Mouse (Mus musculus) macrophage (primary cell): ENCODE results near the gene Ankrd36. TPM values are rescaled to one million over a fixed set of nuclear protein-coding genes. Genes with fewer than 3 reads are reported as not detected.
"Not testable (repeated sequence)": the region's sequence is repeated elsewhere in the genome, so short reads cannot be mapped to it uniquely, and the experiment has no call there.

Experiments
- H3K27ac ChIP-seq: fragments of 350-480 bp; formaldehyde crosslinking; 2 replicates; pipeline ENCODE4 v1.9.0; 2021
- H3K36me3 ChIP-seq: fragments of 350-480 bp; formaldehyde crosslinking; 2 replicates; pipeline ENCODE4 v1.9.0; 2021; ENCODE audit errors: inconsistent target
- H3K4me3 ChIP-seq: fragments of 350-480 bp; formaldehyde crosslinking; 2 replicates; pipeline ENCODE4 v1.9.0; 2021; ENCODE audit errors: inconsistent target
- H3K79me2 ChIP-seq: fragments of 350-480 bp; formaldehyde crosslinking; 2 replicates; pipeline ENCODE4 v1.9.0; 2021; ENCODE audit errors: inconsistent target
- WGBS: methylation state at CpG from one replicate; pipeline ENCODE4 v1.1.7; 2026; ENCODE audit warnings: inconsistent platforms; ENCODE audit not compliant: missing documents; 5-methylcytosine and 5-hydroxymethylcytosine counted together
- polyA plus RNA-seq: library from polyadenylated mRNA; stranded (reverse); fragments of 250-400 nt; gene quantifications from 3 replicates; pipeline ENCODE4 v1.2.4, GENCODE M21; 2018; ENCODE audit warnings: inconsistent platforms

Ankrd36 gene
- polyA plus RNA-seq, 1 experiment from 2014 or later: not detected

DNA sequence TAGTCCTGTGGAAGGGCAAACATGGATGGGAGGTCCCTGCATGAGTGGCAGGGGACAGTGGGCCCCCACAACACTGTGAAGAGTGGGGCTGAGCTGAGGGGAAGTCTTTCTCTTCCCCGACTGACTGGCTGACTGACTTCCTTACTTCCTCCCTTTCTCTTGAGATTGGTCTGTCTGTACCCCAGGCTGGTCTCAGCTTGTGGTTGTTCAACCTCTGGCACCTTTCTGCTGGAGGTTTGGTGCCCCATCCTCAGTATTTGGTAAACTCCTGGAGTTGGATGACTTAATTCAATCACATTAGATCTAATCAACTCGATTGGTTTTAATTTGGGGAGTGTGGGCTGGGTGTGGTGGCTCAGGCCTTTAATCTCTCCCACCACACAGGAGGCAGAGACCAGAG is 3.0 kb upstream of the Ankrd36 start:
- 55% methylated on average over 2 of the region's 2 CpGs for WGBS
- Histone ChIP-seq H3K27ac (peak overlapping the region; percentile 69; the same call in 1 of the 2 replicates), H3K79me2 (no peaks in the 10 kb centered on the region), H3K36me3 (no peaks in the 10 kb centered on the region), H3K4me3 (no peak overlapping the region)

DNA sequence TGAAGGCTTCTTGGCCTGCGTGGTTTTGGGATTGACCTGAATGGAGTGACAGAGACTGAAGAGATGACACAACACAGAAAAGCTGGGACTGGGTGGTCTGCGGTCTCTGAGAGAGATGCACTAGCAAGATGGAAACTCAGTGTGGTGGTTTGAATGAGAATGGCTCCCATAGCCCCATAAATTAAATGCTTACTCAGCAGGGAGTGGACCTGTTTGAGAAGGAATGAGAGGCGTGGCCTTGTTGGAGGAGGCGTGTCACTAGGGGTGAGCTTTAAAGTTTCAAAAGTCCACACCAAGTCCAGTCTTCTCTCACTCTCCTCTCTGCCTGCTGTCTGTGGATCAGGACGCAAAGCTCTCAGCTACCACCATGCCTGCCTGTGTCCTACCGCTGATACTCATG is 1.8 kb upstream of the Ankrd36 start:
- no peak overlapping the region for H3K27ac ChIP-seq
- H3K36me3 ChIP-seq: no peaks in the 10 kb centered on the region
- H3K4me3 ChIP-seq: no peak overlapping the region
- 94% methylated on average over 6 of the region's 6 CpGs for WGBS
- H3K79me2 ChIP-seq: no peaks in the 10 kb centered on the region

DNA sequence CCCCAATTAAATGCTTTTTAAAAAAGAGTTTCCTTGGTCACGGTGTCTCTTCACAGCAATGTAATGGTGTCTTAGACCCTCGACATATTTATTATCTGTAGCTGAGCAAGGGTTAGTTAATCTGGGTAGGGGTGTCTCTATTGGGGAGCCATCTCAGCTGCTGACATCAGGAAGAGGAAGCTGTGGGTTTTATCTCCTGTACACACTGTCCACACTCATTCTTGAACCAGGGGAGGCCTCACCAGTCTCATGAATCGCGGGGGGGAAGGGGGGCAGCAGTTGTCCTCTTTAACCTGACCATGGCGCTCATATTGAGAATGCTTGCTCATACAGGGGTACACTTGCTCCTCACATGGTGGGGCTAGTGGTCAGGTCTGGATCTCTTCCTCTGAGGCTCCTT is 1.4 kb upstream of the Ankrd36 start:
- 82% methylated on average over 5 of the region's 5 CpGs for WGBS
- no peaks in the 10 kb centered on the region for H3K79me2 ChIP-seq
- no peak overlapping the region for H3K4me3 ChIP-seq
- no peaks in the 10 kb centered on the region for H3K36me3 ChIP-seq
- no peak overlapping the region for H3K27ac ChIP-seq

DNA sequence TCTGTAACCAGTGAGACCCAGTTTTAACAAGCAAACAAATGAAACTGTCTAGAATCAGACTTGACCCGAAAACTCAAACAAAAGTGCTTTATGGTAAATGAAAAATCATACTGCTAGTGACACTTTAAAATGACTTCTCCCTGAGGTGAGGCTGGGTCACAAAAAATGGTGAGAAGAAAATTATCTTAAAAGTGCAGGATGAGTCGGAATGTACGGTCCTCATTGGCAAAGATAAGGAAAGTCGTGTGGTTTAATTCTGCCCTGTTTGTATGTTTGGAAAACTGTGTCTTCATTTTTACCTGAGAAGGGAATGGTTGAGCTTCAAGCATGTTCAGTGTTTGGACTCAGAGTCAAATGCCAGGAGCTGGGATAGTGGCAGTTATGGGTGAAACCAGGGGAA is 2.4 kb downstream of the Ankrd36 start:
- no peaks in the 10 kb centered on the region for H3K79me2 ChIP-seq
- no peaks in the 10 kb centered on the region for H3K36me3 ChIP-seq
- no peak overlapping the region for H3K4me3 ChIP-seq
- no peak overlapping the region for H3K27ac ChIP-seq
- 84% methylated on average over 4 of the region's 4 CpGs for WGBS

DNA sequence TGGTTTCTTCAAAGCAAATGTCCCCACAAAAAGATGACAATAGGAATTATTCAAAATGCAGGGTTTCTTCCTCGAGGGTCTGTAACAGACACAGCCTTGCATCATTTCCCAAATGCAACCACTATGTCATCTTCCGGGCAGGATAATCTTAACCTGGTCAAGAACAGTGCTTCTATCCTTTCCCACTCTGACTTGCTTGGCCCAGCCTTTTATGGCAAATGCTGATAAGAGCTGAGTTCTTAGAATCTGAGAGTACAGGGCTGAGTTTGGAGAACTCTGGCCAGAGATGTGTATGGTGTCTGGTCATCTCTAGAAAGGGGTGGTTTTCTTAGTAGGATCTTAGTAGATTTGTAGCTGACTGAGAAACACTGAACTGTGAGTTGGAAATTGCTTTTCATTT is 4.3 kb downstream of the Ankrd36 start:
- no peak overlapping the region for H3K27ac ChIP-seq
- H3K79me2 ChIP-seq: no peaks in the 10 kb centered on the region
- H3K36me3 ChIP-seq: no peaks in the 10 kb centered on the region
- H3K4me3 ChIP-seq: no peak overlapping the region
- WGBS: 85% methylated on average over 2 of the region's 2 CpGs

DNA sequence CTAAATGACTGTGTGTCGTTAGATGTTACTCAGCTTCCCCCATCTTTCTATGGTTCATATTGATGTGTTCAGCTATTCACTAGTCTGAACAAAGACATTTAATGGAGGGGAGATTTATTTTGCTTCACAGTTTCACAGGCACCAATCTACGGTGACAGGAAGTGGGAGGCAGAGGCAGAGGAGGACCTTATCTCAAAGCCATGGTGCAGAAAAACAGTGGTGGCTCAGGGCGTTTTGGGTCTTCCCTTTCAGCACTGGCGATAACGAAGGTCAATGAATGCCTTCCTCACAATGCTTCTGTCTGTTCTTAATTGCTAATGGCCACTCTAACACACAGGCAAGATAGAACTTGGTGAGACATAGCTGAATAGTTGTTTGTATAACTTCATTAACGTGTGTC is 5.6 kb downstream of the Ankrd36 start:
- H3K4me3 ChIP-seq: no peak overlapping the region
- WGBS: 73% methylated on average over 6 of the region's 6 CpGs
- H3K27ac ChIP-seq: no peak overlapping the region

DNA sequence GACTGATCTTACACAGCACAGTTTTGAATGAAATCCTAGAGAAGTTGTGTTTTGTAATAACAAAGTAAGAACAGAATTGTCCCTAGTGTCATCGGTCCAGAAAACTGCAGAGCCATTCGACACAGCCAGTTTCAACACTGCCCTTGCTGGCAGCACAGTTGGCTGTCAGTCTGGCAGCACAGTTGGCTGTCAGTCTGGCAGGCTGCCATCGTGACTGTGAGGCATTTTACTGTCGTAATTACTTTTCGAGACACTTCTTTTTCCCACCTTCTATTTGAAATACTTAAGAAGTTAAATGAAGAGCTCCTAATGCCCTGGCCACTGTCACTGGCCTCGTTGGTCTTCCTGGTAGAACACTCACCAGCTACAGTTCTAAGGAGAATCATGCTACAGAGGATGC is 22.9 kb downstream of the Ankrd36 start:
- H3K36me3 ChIP-seq: no peaks in the 10 kb centered on the region
- 26% methylated on average over 6 of the region's 6 CpGs for WGBS
- H3K79me2 ChIP-seq: no peaks in the 10 kb centered on the region
- no peak overlapping the region for H3K4me3 ChIP-seq
- H3K27ac ChIP-seq: no peak overlapping the region

More for the DNA sequence above, 5.6 kb downstream of the Ankrd36 start:
- Histone ChIP-seq H3K79me2 (no peaks in the 10 kb centered on the region), H3K36me3 (no peaks in the 10 kb centered on the region)

DNA sequence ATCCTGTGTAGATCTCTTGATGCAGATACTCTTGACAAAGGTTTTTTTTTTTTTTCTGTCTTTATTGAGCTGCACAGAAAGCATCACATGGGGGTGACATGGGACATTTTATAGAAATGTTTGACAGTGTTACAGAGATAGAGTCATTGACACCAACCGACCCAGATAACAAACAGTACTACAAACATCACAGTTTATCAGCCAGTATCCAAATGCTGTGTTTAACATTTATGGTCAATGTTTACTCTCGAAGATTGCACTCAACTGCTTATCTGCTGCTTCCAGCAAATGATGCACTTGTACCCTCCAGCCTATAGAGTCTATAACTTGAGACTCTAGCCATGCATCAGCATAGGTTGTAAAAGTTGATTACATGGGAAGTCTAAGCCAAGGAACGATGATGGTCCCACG is 25.9 kb downstream of the Ankrd36 start:
- 84% methylated on average over 4 of the region's 4 CpGs for WGBS

DNA sequence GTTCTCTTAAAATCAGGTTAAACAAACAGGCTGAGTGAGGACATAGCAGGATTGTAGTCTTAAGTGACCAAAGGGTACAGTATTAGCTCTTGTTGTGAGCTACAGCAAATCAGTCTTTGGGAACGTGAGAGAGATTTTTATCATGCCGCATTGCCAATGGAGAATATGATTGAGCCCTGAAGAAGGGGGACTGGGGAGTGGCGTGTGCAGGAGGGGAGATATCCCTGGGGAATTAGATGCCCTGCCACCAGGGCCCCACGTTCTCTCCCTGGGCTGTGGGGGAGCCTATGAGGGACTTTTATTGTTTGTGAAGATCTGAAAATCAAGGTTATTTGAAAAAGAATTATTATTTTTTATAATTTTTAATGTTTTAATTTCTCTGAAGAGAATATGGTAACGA is 26.3 kb downstream of the Ankrd36 start:
- 92% methylated on average over 5 of the region's 5 CpGs for WGBS
- no peak overlapping the region for H3K4me3 ChIP-seq
- no peaks in the 10 kb centered on the region for H3K79me2 ChIP-seq
- H3K27ac ChIP-seq: no peak overlapping the region
- no peaks in the 10 kb centered on the region for H3K36me3 ChIP-seq

More for the DNA sequence above, 25.9 kb downstream of the Ankrd36 start:
- Histone ChIP-seq H3K4me3 (no peak overlapping the region), H3K27ac (no peak overlapping the region), H3K79me2 (no peaks in the 10 kb centered on the region), H3K36me3 (no peaks in the 10 kb centered on the region)

DNA sequence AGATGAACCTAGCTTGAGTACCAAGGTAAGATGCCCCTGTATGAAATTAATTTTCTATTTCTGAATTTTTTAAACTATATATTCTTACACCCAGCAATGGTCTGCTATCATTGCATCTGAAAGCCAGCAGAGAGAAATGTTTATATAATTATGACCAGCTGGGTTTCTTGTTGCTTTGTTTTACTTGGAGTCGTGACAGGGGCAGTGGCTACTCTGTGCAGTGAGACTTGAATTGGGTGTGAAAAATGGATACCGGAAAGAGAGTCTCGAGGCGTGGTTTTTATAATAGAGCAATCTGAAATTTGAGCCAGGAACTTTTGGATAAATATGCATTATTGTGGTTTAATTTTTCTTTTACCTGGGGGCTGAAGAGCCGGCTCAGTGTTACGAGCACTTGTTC is 27.3 kb downstream of the Ankrd36 start:
- WGBS: 92% methylated on average over 6 of the region's 6 CpGs
- Histone ChIP-seq H3K4me3 (no peak overlapping the region), H3K79me2 (no peaks in the 10 kb centered on the region), H3K36me3 (no peaks in the 10 kb centered on the region), H3K27ac (no peak overlapping the region)

DNA sequence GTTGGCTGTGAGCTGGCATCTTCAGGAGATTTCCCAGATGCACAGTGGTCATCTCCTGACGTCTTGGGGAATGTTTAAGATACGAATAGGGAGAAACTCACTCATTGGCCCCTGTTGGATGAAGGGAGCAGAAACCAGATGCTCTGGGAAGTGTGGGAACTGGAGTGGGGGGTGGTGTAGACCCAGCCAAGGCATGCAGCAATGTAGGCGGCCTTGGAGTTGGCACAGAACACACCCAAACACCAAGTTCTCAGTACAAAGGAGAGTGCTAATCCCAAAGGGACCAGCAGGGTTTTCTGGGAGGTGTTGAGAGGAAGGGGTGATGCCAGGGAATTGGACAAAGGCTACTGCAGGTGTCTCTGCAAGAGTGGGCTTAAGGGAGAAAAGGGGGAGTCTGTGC is 35.9 kb downstream of the Ankrd36 start:
- WGBS: 95% methylated on average over 3 of the region's 3 CpGs
- no peaks in the 10 kb centered on the region for H3K36me3 ChIP-seq
- H3K4me3 ChIP-seq: no peak overlapping the region
- H3K79me2 ChIP-seq: no peaks in the 10 kb centered on the region
- H3K27ac ChIP-seq: no peak overlapping the region

DNA sequence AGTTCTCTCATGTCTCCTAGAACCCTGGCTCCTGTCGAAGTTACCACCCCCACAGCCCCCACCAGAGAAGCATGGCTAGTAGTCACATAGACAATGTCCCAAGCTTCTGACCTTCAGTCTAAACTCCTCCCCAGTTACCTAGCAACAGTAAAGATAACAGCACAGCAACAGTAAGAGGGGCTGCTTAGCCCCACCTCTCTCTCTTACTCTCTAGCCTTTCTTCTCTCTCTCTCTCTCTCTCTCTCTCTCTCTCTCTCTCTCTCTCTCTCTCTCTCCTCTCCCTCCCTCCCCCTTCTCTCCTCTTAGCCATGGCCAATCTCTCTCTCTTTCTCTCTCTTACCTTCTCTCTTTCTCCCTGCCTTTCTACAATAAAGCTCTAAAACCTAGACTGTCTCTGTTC is 42.4 kb downstream of the Ankrd36 start:
- not testable (repeated sequence) for H3K79me2 ChIP-seq, H3K4me3 ChIP-seq, H3K36me3 ChIP-seq, H3K27ac ChIP-seq
- 88% methylated on average over 1 of the region's 1 CpGs for WGBS

DNA sequence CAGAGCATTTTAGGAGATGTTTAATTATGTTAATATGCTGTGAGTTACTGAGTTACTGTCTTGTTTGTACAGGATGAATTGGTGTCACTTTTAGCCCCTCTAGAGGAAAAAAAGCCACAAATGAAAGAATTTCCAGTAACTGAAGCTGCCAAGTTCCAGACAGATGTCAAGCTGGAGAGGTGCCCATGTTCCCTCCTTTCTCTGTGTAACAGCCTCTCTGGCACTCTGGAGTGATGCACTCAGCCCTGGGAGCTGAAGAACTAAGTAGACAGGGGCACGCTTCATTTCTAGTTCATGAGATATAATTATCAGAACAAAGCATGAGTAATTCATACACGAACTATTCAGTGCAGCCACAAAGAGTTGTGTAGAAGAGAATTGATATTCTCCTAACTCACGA is 45.0 kb downstream of the Ankrd36 start:
- Histone ChIP-seq H3K36me3 (no peaks in the 10 kb centered on the region), H3K27ac (no peak overlapping the region), H3K79me2 (no peaks in the 10 kb centered on the region), H3K4me3 (no peak overlapping the region)
- WGBS: 91% methylated on average over 3 of the region's 3 CpGs

DNA sequence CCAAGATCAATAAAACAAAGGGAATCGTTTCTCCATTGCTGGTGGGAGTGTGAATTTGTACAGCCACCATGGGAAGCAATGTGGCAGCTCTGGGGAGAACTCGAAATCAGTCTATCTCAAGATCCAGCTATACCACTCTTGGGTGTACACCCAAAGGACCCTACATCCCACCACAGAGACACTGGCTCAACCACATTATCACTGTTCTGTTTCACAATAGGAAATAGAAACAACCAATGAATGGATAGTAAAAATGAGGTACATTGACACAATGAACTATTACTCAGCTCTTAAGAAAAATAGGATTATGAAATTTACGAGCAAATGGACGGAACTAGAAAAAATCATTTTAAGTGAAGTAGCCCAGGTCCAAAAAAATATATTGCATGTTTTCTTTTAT is 55.6 kb downstream of the Ankrd36 start:
- H3K4me3 ChIP-seq: no peak overlapping the region
- no peak overlapping the region for H3K27ac ChIP-seq
- 38% methylated on average over 4 of the region's 4 CpGs for WGBS
- H3K36me3 ChIP-seq: no peaks in the 10 kb centered on the region
- H3K79me2 ChIP-seq: no peaks in the 10 kb centered on the region

DNA sequence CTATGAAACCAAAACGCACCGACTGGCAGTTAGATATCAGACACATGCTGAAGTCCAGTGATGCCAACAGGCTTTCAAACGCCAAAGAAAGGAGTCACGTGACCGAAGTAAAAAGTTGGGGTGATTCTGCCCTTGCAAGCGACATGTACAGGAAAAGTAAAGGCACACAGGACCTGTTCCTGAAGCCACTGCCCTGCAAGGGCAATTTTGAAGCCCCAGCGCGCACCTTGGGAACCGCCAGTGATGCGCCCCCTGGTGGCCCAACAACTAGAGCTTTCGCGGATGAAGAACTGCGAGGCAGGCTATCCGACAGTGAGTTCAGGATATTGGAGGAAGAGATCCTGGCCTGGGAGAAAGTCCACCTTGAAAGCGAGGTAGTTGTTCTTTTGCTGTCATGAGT is 59.5 kb downstream of the Ankrd36 start:
- WGBS: 21% methylated on average over 15 of the region's 15 CpGs

DNA sequence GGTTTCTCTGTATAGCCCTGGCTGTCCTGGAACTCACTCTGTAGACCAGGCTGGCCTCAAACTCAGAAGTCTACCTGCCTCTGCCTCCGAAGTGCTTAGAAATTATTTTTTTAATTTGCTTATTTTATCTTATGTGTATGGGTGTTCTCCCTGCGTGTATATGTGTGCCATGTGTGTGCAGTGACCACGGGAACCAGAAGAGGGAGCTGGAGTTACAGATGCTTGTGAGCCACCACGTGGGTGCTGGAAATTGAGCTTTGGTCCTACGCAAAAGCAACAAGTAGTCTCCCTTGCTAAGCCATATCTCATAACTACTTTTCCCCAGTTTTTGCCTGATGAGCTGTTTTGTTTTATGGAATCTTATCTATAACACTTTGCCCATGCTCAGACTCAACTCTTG is 73.6 kb downstream of the Ankrd36 start:
- Histone ChIP-seq H3K79me2 (no peaks in the 10 kb centered on the region), H3K36me3 (no peaks in the 10 kb centered on the region), H3K4me3 (no peak overlapping the region), H3K27ac (no peak overlapping the region)
- 86% methylated on average over 5 of the region's 5 CpGs for WGBS

More for the DNA sequence above, 59.5 kb downstream of the Ankrd36 start:
- H3K36me3 ChIP-seq: no peaks in the 10 kb centered on the region
- H3K27ac ChIP-seq: no peak overlapping the region
- no peaks in the 10 kb centered on the region for H3K79me2 ChIP-seq
- no peak overlapping the region for H3K4me3 ChIP-seq
